Mouse (Mus musculus) heart, postnatal 0 days (tissue): Measurements from ENCODE around the gene Arhgap24. TPM values are rescaled to one million over a fixed set of nuclear protein-coding genes. Genes with fewer than 3 reads are reported as not detected.

Experiments
- ATAC-seq: fragments of 200-750 bp; cut with Nextera tagmentation; 2 replicates; pipeline ENCODE4 v1.8.0; 2017; ENCODE audit warnings: low read depth, moderate number of reproducible peaks, moderate library complexity; ENCODE audit not compliant: insufficient read depth
- DNase-seq: peaks from one replicate; pipeline ENCODE4 v3.0.0-alpha.2; 2016; ENCODE audit warnings: low spot score
- H3K27ac ChIP-seq: fragments of 300-500 bp; sonication (generic); 2 replicates; pipeline ENCODE4 v1.5.1; 2014; ENCODE audit warnings: low read depth, mild to moderate bottlenecking
- H3K27me3 ChIP-seq: fragments of 300-500 bp; sonication (generic); 2 replicates; pipeline ENCODE4 v1.6.1; 2014; ENCODE audit warnings: low read length, mixed read lengths; ENCODE audit not compliant: control insufficient read depth, insufficient read depth
- H3K36me3 ChIP-seq: fragments of 300-500 bp; sonication (generic); replicated peaks from 2 replicates; pipeline ENCODE4 v1.6.1; 2014; ENCODE audit warnings: low read length, mixed read lengths; ENCODE audit not compliant: control insufficient read depth, insufficient read depth
- H3K4me1 ChIP-seq: fragments of 300-500 bp; sonication (generic); 2 replicates; pipeline ENCODE4 v1.6.1; 2014; ENCODE audit warnings: antibody characterized with exemption; ENCODE audit not compliant: control insufficient read depth, insufficient read depth
- H3K4me2 ChIP-seq: fragments of 300-500 bp; sonication (generic); 2 replicates; pipeline ENCODE4 v1.6.1; 2014; ENCODE audit warnings: low read depth, mild to moderate bottlenecking, low read length, moderate library complexity
- H3K4me3 ChIP-seq: fragments of 300-500 bp; sonication (generic); 2 replicates; pipeline ENCODE4 v1.5.1; 2014; ENCODE audit warnings: low read depth, low read length
- H3K9ac ChIP-seq: fragments of 300-500 bp; sonication (generic); replicated peaks from 2 replicates; pipeline ENCODE4 v1.6.1; 2014; ENCODE audit warnings: low read depth, low read length, mixed read lengths
- H3K9me3 ChIP-seq: fragments of 300-500 bp; sonication (generic); replicated peaks from 2 replicates; pipeline ENCODE4 v1.6.1; 2016; ENCODE audit warnings: low read length; ENCODE audit not compliant: control insufficient read depth
- CTCF ChIP-seq: IDR thresholded peaks from 2 replicates; pipeline ENCODE4 v1.5.1; 2016; ENCODE audit warnings: antibody characterized with exemption, control low read depth, low read depth
- EP300 ChIP-seq: IDR thresholded peaks from 2 replicates; pipeline ENCODE4 v1.6.1; 2016; ENCODE audit warnings: antibody characterized with exemption, low read depth
- WGBS: fragments of 180-500 bp; shearing (Covaris S2); extraction: QIAGEN DNeasy Blood & Tissue Kit; methylation state at CpG from one replicate; pipeline ENCODE4 v1.1.7; 2014; 5-methylcytosine and 5-hydroxymethylcytosine counted together
- polyA plus RNA-seq: library from polyadenylated mRNA; unstranded; fragments of >200 nt; fragmentation: Nextera tagmentation; extraction: Ambion mirVana; gene quantifications from 2 replicates; pipeline ENCODE4 v1.2.1, GENCODE M21; 2015
- total RNA-seq: library from RNA; depleted of rRNA; stranded (reverse); fragments of >200 nt; gene quantifications from 2 replicates; pipeline ENCODE4 v1.2.3, GENCODE M21; 2014; ENCODE audit warnings: low replicate concordance

Arhgap24 gene
- total and polyA plus RNA-seq, 2 experiments from 2014 or later = 13.0 to 13.4 TPM

GRCm38 (mm10) chr5:102515496-102515895 is 34.3 kb downstream of the Arhgap24 start:
- TF ChIP-seq CTCF (no peak), EP300 (no peak)
- H3K27ac ChIP-seq = no peak overlapping the region
- no peak overlapping the region for H3K4me3 ChIP-seq
- no peak overlapping the region for H3K4me2 ChIP-seq
- no peaks in the 10 kb centered on the region for H3K4me1 ChIP-seq
- H3K27me3 ChIP-seq = no peaks in the 10 kb centered on the region
- no peak for ATAC-seq
- no peak overlapping the region for H3K9ac ChIP-seq
- no peak for DNase-seq
- WGBS = 67% methylated on average over 7 of the region's 7 CpGs
- H3K9me3 ChIP-seq = no peaks in the 10 kb centered on the region; the same call in 1 of the 2 replicates
- H3K36me3 ChIP-seq = no peaks in the 10 kb centered on the region

- H3K4me2 ChIP-seq = no peak overlapping the region
- H3K36me3 ChIP-seq = no peaks in the 10 kb centered on the region
- H3K4me1 ChIP-seq = no peaks in the 10 kb centered on the region
- 47% methylated on average over 1 of the region's 1 CpGs for WGBS
- DNase-seq = peak; percentile 11
- H3K4me3 ChIP-seq = no peak overlapping the region
- no peaks in the 10 kb centered on the region; the same call in 1 of the 2 replicates for H3K9me3 ChIP-seq
- TF ChIP-seq EP300 (no peak), CTCF (no peak)
- no peak overlapping the region for H3K27ac ChIP-seq
- ATAC-seq = peak; percentile 60; the same call in 1 of the 2 replicates
- no peak overlapping the region for H3K9ac ChIP-seq
- no peaks in the 10 kb centered on the region for H3K27me3 ChIP-seq
Measured at GRCm38 (mm10) chr5:102520506-102520905, 39.3 kb downstream of the Arhgap24 start.

GRCm38 (mm10) chr5:102535311-102535710 is 54.1 kb downstream of the Arhgap24 start:
- 68% methylated on average over 9 of the region's 9 CpGs for WGBS
- no peak for DNase-seq

GRCm38 (mm10) chr5:102537819-102538218 is 56.6 kb downstream of the Arhgap24 start:
- Histone ChIP-seq H3K36me3 (no peaks in the 10 kb centered on the region), H3K27ac (no peak overlapping the region), H3K9ac (no peak overlapping the region), H3K9me3 (no peaks in the 10 kb centered on the region), H3K4me3 (no peak overlapping the region), H3K4me2 (no peak overlapping the region), H3K27me3 (no peaks in the 10 kb centered on the region), H3K4me1 (no peaks in the 10 kb centered on the region)
- TF ChIP-seq EP300 = no peak
- TF ChIP-seq CTCF = no peak
- ATAC-seq (no peak), DNase-seq (no peak)
- WGBS = 71% methylated on average over 3 of the region's 3 CpGs

More at GRCm38 (mm10) chr5:102535311-102535710, 54.1 kb downstream of the Arhgap24 start:
- Histone ChIP-seq H3K4me3 (no peak overlapping the region), H3K27me3 (no peaks in the 10 kb centered on the region), H3K27ac (no peak overlapping the region), H3K4me1 (no peaks in the 10 kb centered on the region), H3K36me3 (no peaks in the 10 kb centered on the region), H3K9me3 (no peaks in the 10 kb centered on the region), H3K4me2 (no peak overlapping the region), H3K9ac (no peak overlapping the region)
- ATAC-seq = no peak
- TF ChIP-seq CTCF (no peak), EP300 (no peak)

GRCm38 (mm10) chr5:102546296-102546695 is 65.1 kb downstream of the Arhgap24 start:
- Histone ChIP-seq H3K9me3 (no peaks in the 10 kb centered on the region), H3K4me1 (no peaks in the 10 kb centered on the region), H3K36me3 (no peaks in the 10 kb centered on the region), H3K27me3 (no peaks in the 10 kb centered on the region), H3K4me3 (no peak overlapping the region), H3K27ac (no peak overlapping the region), H3K9ac (no peak overlapping the region), H3K4me2 (no peak overlapping the region)
- no peak for DNase-seq
- ATAC-seq = no peak
- 88% methylated on average over 4 of the region's 4 CpGs for WGBS
- TF ChIP-seq CTCF = no peak

- ATAC-seq (no peak), DNase-seq (no peak)
- Histone ChIP-seq H3K9ac (no peak overlapping the region), H3K4me1 (no peaks in the 10 kb centered on the region), H3K36me3 (no peaks in the 10 kb centered on the region), H3K9me3 (no peaks in the 10 kb centered on the region), H3K27ac (no peak overlapping the region), H3K4me3 (no peak overlapping the region), H3K4me2 (no peak overlapping the region), H3K27me3 (no peaks in the 10 kb centered on the region)
- TF ChIP-seq EP300 (no peak), CTCF (no peak)
Measured at GRCm38 (mm10) chr5:102547786-102548185, 66.6 kb downstream of the Arhgap24 start.
